Mouse (Mus musculus) pancreas, adult 10 weeks (tissue): Measurements from ENCODE around the gene Fgfr1op. TPM values are rescaled to one million over a fixed set of nuclear protein-coding genes. Genes with fewer than 3 reads are reported as not detected.

Experiments
- polyA plus RNA-seq: library from polyadenylated mRNA; stranded (reverse); fragments of 350-450 nt; fragmentation: Illumina TruSeq; extraction: RNeasy Lipid Tissue Mini Kit (QIAGEN cat#74804); gene quantifications from one replicate; pipeline ENCODE4 v1.2.3, GENCODE M21; 2015; ENCODE audit warnings: low read depth, low replicate concordance; ENCODE audit not compliant: insufficient read depth

Fgfr1op gene
- 4.9 TPM for polyA plus RNA-seq

GRCm38 (mm10) chr17:8164701-8165607 is at the start of gene Fgfr1op:
Gene Fgfr1op (plus strand): TSS chr17:8165501.

DNA sequence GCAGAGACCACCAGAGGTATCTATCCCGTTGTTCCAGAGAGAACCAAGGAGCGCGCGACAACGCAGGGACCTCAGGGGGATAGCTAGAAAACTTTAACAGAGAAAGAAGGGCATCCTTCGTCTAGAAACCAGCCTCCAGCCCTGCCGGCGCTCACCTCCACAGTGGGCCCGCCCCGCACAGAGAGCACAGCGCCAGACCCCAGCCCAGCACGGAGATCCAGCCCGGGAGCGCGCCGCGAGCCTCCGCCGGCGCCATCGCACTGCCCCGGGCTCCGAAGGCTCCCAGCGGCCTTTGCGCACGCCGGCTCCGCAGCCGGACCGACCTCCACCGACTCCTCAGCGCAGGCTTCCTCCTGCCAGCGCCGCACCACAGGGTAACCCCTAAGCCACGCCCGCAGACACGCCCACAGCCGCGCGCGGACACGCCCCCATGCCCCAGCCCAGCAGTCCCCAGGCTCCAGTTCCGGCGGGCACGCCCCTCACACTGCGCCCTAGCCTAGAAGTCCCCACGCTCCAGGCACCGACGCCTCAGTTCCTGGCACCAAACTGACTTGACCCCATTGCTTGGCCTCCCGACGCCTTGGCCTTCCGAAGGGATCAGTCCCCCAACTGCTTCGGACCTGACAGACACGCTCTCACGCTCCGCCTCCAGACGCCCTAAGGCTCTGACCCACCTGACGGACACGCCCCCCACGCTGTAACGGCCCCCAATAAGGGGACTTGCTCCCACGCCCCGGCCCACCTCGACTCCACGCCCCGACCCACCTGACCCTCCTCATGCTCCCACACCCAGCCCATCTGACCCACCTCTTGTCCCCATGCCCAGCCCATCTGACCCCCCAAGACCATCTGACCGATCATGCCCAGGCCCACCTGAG is 17.6 kb upstream of the Fgfr1op start, which contains the start of the genes Gm49673 and Rnaset2a:
Gm49673 (minus strand) TSS at position 350 of the 878 bp plus-strand sequence.
Rnaset2a (minus strand) TSS at position 659 of the 878 bp plus-strand sequence.

DNA sequence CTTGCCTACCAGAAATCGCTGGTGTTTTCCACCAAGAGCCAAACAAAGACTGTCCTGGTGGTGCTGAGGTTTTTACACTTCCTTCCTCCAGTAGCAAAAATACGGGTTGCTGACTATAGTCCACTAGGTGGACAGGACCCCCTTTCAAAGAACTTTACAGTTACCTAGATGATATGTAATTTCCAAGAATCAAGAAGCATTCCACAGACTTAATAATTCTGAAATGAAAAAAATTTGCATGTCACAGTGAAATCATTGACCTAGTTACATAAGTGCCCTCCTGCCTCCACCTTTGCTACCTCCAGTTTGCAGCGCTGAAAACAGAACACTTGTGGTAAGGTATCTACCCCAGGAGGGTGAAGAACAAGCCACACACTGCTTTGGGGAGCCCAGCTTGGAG is 70.4 kb downstream of the Fgfr1op start, which contains the start of gene Ccr6:
Ccr6 (plus strand) TSS at position 301 of the 400 bp plus-strand sequence.

Other genes starting within 250 kb of the Fgfr1op start
- gene Tagap, start 239.5 kb upstream of the Fgfr1op start, polyA plus RNA-seq, result 1.0 TPM
- 13.2 TPM for gene Rsph3a, start 219.9 kb upstream of the Fgfr1op start, polyA plus RNA-seq
- gene Gm49673, start 17.7 kb upstream of the Fgfr1op start, polyA plus RNA-seq, result not detected
- 9.3 TPM for gene Rnaset2a, start 17.4 kb upstream of the Fgfr1op start, polyA plus RNA-seq
- not detected for gene Ccr6, start 70.5 kb downstream of the Fgfr1op start, polyA plus RNA-seq
- gene Mpc1, start 117.4 kb downstream of the Fgfr1op start, polyA plus RNA-seq, result 28.0 TPM
- 15.8 TPM for gene Sft2d1, start 145.6 kb downstream of the Fgfr1op start, polyA plus RNA-seq
- not detected for gene Prr18, start 172.0 kb downstream of the Fgfr1op start, polyA plus RNA-seq
- gene T2, start 190.5 kb downstream of the Fgfr1op start, polyA plus RNA-seq, result 1.6 TPM